Mouse (Mus musculus): Measurements from ENCODE around the gene Cmss1. TPM values are rescaled to one million over a fixed set of nuclear protein-coding genes. Genes with fewer than 3 reads are reported as not detected.

Cmss1 gene
- polyA plus RNA-seq, 1 experiment from 2014 or later, result 52.5 TPM

DNA sequence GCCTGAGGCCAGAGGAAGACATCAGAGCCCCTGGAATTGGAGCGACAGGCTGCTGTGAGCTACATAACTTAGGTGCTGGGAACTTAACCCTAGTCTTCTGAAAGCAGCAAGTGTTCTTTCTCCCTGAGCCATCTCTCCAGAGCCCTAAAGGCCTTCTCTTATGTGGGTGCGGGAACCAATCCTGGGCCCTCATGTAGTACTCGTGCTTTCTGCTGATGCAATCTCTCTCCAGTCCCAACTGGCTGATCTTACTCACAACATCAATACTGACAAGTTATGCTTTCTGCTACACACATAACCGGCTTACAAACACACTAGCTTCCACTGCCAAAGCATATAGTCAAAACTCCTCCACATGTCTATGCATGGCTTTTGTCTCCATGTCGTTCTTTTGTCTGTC lies 120.4 kb downstream of the Cmss1 start:
- DNase-seq (ENCODE audit: low spot score), result no peak
- 89% methylated on average over 5 of the region's 5 CpGs for WGBS
- Histone ChIP-seq H3K4me1 (replicated peaks; ENCODE audit: control insufficient read depth, insufficient read depth, low read length) (no peaks in the 10 kb centered on the region), H3K27me3 (ENCODE audit: control insufficient read depth, insufficient read depth, low read length) (no peaks in the 10 kb centered on the region), H3K9ac (ENCODE audit: low read length) (no peak overlapping the region), H3K4me2 (ENCODE audit: low read depth, low read length, severe bottlenecking) (no peak overlapping the region), H3K9me3 (ENCODE audit: control insufficient read depth, low read length) (no peaks in the 10 kb centered on the region), H3K36me3 (ENCODE audit: control insufficient read depth, insufficient read depth, low read length) (no peaks in the 10 kb centered on the region), H3K4me3 (ENCODE audit: low read depth, low read length) (no peak overlapping the region), H3K27ac (ENCODE audit: low read depth, low read length) (no peak overlapping the region)
- ATAC-seq (replicated peaks; ENCODE audit: low FRiP score), result no peak

DNA sequence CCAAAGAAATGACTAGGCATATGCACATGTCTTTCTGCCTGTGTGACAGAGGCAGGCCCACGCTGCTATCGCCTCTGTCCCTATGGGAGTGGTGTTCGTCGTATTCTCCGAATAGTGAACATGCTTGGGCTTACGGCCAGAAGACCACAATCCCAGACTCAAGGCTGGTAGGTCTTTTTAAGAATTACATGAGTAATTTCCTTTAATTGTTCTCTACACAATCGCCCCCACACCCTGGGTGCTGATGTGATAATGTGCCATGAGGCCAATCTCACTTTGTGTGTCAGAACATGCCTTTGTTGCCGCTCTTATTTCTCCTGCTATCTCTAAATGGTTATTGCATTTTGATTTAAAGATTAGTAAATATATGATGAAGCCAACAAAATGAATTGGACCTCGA lies 121.4 kb downstream of the Cmss1 start:
- no peak overlapping the region for H3K4me2 ChIP-seq (ENCODE audit: low read depth, low read length, severe bottlenecking)
- ATAC-seq (replicated peaks; ENCODE audit: low FRiP score) (no peak), DNase-seq (ENCODE audit: low spot score) (no peak)
- no peaks in the 10 kb centered on the region for H3K36me3 ChIP-seq (ENCODE audit: control insufficient read depth, insufficient read depth, low read length)
- no peak overlapping the region for H3K27ac ChIP-seq (ENCODE audit: low read depth, low read length)
- no peak overlapping the region for H3K4me3 ChIP-seq (ENCODE audit: low read depth, low read length)
- H3K9ac ChIP-seq (ENCODE audit: low read length), result no peak overlapping the region
- H3K4me1 ChIP-seq (replicated peaks; ENCODE audit: control insufficient read depth, insufficient read depth, low read length), result no peaks in the 10 kb centered on the region
- no peaks in the 10 kb centered on the region for H3K9me3 ChIP-seq (ENCODE audit: control insufficient read depth, low read length)
- H3K27me3 ChIP-seq (ENCODE audit: control insufficient read depth, insufficient read depth, low read length), result no peaks in the 10 kb centered on the region
- WGBS, result 95% methylated on average over 9 of the region's 9 CpGs

DNA sequence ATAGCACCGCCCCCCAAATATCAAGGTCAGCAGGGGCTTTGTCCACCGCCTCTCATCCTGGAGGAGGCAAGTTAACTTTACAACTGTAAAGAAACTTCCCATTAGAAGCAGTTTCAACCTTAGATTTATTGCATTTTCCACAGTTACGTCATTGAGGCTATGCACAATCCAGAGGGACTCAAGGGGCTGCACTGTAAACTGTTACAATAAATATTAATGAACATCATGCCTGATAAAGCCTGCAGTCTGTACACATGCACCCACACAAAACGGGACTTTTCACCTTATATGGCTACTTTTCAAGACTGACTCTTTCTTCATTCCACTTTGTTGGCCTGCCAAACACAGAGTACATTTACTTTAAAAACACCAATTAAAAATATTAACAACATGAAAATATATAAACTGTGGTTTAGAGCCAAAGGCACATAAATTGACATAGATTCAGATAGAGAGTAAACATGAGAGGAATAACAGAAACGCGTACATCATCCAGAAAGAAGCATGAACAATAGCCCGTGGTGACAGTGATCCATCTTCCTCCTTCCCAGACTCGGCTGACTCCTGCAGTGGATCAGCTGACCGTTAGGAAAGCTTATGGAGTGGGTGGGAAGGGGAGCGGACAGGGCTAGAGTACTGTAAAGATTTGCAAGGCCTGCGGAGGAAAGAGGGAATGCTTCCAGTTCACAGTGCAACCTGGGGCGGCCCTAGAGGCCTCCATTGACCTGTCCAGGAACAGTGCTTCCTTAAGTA lies 122.4 kb downstream of the Cmss1 start:
- ATAC-seq (replicated peaks; ENCODE audit: low FRiP score), result no peak
- no peak overlapping the region for H3K4me3 ChIP-seq (ENCODE audit: low read depth, low read length)
- H3K4me2 ChIP-seq (ENCODE audit: low read depth, low read length, severe bottlenecking), result no peak overlapping the region
- H3K36me3 ChIP-seq (ENCODE audit: control insufficient read depth, insufficient read depth, low read length), result no peaks in the 10 kb centered on the region
- H3K27me3 ChIP-seq (ENCODE audit: control insufficient read depth, insufficient read depth, low read length), result no peaks in the 10 kb centered on the region
- H3K27ac ChIP-seq (ENCODE audit: low read depth, low read length), result no peak overlapping the region
- DNase-seq (ENCODE audit: low spot score), result no peak
- no peaks in the 10 kb centered on the region for H3K4me1 ChIP-seq (replicated peaks; ENCODE audit: control insufficient read depth, insufficient read depth, low read length)
- H3K9me3 ChIP-seq (ENCODE audit: control insufficient read depth, low read length), result no peaks in the 10 kb centered on the region
- no peak overlapping the region for H3K9ac ChIP-seq (ENCODE audit: low read length)
- WGBS, result 89% methylated on average over 12 of the region's 12 CpGs

DNA sequence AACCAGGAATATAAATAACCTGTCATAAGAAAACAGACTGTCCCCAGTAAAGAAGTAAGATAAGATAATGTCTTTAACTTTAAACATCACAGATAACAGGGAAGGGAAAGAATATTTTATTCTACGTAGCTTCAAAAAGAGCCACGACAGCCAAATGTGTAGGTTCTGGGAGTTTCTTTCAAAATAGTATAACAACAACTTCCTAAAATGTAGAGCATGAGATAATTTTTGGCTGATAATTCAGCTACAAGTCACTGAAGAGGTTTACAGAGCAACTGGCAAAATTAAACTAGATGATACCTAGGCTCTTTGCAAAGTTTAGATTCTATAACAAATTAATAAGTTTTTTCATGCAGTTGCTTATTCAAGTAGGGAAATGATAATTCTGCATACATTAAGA lies 123.2 kb downstream of the Cmss1 start:
- Histone ChIP-seq H3K9ac (ENCODE audit: low read length) (no peak overlapping the region), H3K4me2 (ENCODE audit: low read depth, low read length, severe bottlenecking) (no peak overlapping the region), H3K27ac (ENCODE audit: low read depth, low read length) (no peak overlapping the region), H3K36me3 (ENCODE audit: control insufficient read depth, insufficient read depth, low read length) (no peaks in the 10 kb centered on the region), H3K4me1 (replicated peaks; ENCODE audit: control insufficient read depth, insufficient read depth, low read length) (no peaks in the 10 kb centered on the region), H3K9me3 (ENCODE audit: control insufficient read depth, low read length) (no peaks in the 10 kb centered on the region), H3K27me3 (ENCODE audit: control insufficient read depth, insufficient read depth, low read length) (no peaks in the 10 kb centered on the region), H3K4me3 (ENCODE audit: low read depth, low read length) (no peak overlapping the region)
- DNase-seq (ENCODE audit: low spot score) (no peak), ATAC-seq (replicated peaks; ENCODE audit: low FRiP score) (no peak)
- 96% methylated on average over 2 of the region's 2 CpGs for WGBS

DNA sequence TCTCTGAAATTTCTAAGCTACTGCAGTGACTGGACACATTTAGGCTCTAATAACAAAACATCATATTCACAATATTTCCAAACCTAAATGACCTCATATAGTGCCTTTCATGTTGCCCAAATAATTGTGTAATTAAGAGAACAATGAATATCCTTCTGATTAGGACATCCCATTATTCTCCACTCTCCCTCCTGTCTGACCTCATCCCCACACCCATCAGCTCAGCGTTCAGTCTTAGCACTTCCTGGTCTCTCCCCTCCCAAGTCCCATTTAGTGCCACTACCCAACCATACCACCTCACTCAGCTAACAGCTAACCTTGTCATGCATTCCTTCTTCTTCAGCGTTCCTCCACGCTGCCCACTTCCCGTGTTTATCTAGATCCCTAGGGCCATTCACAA lies 123.8 kb downstream of the Cmss1 start:
- Histone ChIP-seq H3K27me3 (ENCODE audit: control insufficient read depth, insufficient read depth, low read length) (no peaks in the 10 kb centered on the region), H3K9ac (ENCODE audit: low read length) (no peak overlapping the region), H3K36me3 (ENCODE audit: control insufficient read depth, insufficient read depth, low read length) (no peaks in the 10 kb centered on the region), H3K9me3 (ENCODE audit: control insufficient read depth, low read length) (no peaks in the 10 kb centered on the region), H3K27ac (ENCODE audit: low read depth, low read length) (no peak overlapping the region), H3K4me3 (ENCODE audit: low read depth, low read length) (no peak overlapping the region), H3K4me1 (replicated peaks; ENCODE audit: control insufficient read depth, insufficient read depth, low read length) (no peaks in the 10 kb centered on the region), H3K4me2 (ENCODE audit: low read depth, low read length, severe bottlenecking) (no peak overlapping the region)
- DNase-seq (ENCODE audit: low spot score) (no peak), ATAC-seq (replicated peaks; ENCODE audit: low FRiP score) (no peak)
- WGBS, result 80% methylated on average over 4 of the region's 4 CpGs

DNA sequence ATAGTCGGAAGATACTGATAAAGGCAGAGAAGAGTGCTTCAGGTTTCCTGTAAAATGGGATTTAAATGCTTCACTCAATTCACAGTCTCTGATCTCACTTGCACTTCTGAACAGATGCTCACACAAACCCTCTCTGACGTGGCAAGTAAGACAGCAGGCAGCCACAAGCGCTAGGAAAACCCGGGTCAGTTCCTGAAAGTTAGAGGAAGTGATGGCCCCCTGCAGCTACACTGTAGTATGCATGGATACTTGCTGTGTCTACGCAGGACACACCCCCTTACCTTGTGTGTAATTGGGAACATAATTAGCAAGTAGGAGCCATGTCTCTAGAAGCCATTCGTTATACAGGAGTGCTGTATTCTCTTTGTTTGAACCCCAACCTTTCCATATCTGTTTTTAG lies 124.4 kb downstream of the Cmss1 start:
- Histone ChIP-seq H3K9ac (ENCODE audit: low read length) (no peak overlapping the region), H3K4me2 (ENCODE audit: low read depth, low read length, severe bottlenecking) (no peak overlapping the region), H3K9me3 (ENCODE audit: control insufficient read depth, low read length) (no peaks in the 10 kb centered on the region), H3K4me3 (ENCODE audit: low read depth, low read length) (no peak overlapping the region), H3K4me1 (replicated peaks; ENCODE audit: control insufficient read depth, insufficient read depth, low read length) (no peaks in the 10 kb centered on the region), H3K27ac (ENCODE audit: low read depth, low read length) (no peak overlapping the region), H3K36me3 (ENCODE audit: control insufficient read depth, insufficient read depth, low read length) (no peaks in the 10 kb centered on the region), H3K27me3 (ENCODE audit: control insufficient read depth, insufficient read depth, low read length) (no peaks in the 10 kb centered on the region)
- DNase-seq (ENCODE audit: low spot score), result no peak
- ATAC-seq (replicated peaks; ENCODE audit: low FRiP score), result no peak
- 67% methylated on average over 6 of the region's 6 CpGs for WGBS

DNA sequence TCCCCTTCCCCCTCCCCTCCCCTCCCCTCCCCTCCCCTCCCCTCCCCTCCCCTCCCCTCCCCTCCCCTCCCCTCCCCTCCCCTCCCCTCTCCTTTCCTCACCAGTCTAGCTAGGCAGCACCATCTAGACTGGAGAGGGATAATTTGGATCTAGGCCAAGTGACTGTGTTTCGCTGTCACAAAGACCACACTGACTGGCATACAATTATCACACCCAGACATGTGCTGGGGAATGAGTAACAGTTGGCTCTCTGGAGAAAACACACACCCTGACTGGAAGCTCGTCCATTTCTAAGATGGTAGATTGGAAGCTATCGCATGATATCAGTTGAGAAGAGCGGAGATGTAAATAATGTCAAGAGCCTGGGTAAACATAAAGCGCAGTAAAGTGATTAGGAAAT lies 126.9 kb downstream of the Cmss1 start:
- 82% methylated on average over 5 of the region's 5 CpGs for WGBS
- ATAC-seq (replicated peaks; ENCODE audit: low FRiP score) (peak; percentile 63; the same call in 1 of the 2 replicates), DNase-seq (ENCODE audit: low spot score) (no peak)
- Histone ChIP-seq H3K4me3 (ENCODE audit: low read depth, low read length) (no peak overlapping the region), H3K4me1 (replicated peaks; ENCODE audit: control insufficient read depth, insufficient read depth, low read length) (no peaks in the 10 kb centered on the region), H3K27ac (ENCODE audit: low read depth, low read length) (no peak overlapping the region), H3K9ac (ENCODE audit: low read length) (no peak overlapping the region), H3K9me3 (ENCODE audit: control insufficient read depth, low read length) (no peaks in the 10 kb centered on the region), H3K4me2 (ENCODE audit: low read depth, low read length, severe bottlenecking) (no peak overlapping the region), H3K36me3 (ENCODE audit: control insufficient read depth, insufficient read depth, low read length) (no peaks in the 10 kb centered on the region), H3K27me3 (ENCODE audit: control insufficient read depth, insufficient read depth, low read length) (no peaks in the 10 kb centered on the region)

DNA sequence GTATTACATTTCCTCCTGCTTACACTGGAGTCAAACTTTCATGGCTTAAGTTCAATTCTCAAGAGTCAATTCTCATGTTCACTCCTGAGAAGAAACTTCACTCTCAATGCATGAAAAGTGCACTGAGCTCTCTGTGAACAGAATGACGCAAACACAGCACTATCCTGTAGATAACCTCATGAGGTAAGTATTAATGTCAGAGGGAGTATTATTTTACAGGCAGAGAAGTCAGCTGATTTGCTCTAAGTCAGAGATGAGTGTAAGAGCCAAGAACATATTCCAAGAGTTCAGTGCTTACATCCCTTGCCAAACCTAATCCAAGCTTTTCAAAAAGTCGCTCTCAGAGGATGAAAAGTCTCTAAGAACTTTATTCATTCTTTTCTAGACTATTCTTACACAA lies 128.2 kb downstream of the Cmss1 start:
- no peak overlapping the region for H3K9ac ChIP-seq (ENCODE audit: low read length)
- ATAC-seq (replicated peaks; ENCODE audit: low FRiP score) (no peak), DNase-seq (ENCODE audit: low spot score) (no peak)
- 95% methylated on average over 2 of the region's 2 CpGs for WGBS
- H3K4me1 ChIP-seq (replicated peaks; ENCODE audit: control insufficient read depth, insufficient read depth, low read length), result no peaks in the 10 kb centered on the region
- no peak overlapping the region for H3K27ac ChIP-seq (ENCODE audit: low read depth, low read length)
- no peaks in the 10 kb centered on the region for H3K36me3 ChIP-seq (ENCODE audit: control insufficient read depth, insufficient read depth, low read length)
- no peaks in the 10 kb centered on the region for H3K9me3 ChIP-seq (ENCODE audit: control insufficient read depth, low read length)
- no peak overlapping the region for H3K4me2 ChIP-seq (ENCODE audit: low read depth, low read length, severe bottlenecking)
- no peak overlapping the region for H3K4me3 ChIP-seq (ENCODE audit: low read depth, low read length)
- H3K27me3 ChIP-seq (ENCODE audit: control insufficient read depth, insufficient read depth, low read length), result no peaks in the 10 kb centered on the region

DNA sequence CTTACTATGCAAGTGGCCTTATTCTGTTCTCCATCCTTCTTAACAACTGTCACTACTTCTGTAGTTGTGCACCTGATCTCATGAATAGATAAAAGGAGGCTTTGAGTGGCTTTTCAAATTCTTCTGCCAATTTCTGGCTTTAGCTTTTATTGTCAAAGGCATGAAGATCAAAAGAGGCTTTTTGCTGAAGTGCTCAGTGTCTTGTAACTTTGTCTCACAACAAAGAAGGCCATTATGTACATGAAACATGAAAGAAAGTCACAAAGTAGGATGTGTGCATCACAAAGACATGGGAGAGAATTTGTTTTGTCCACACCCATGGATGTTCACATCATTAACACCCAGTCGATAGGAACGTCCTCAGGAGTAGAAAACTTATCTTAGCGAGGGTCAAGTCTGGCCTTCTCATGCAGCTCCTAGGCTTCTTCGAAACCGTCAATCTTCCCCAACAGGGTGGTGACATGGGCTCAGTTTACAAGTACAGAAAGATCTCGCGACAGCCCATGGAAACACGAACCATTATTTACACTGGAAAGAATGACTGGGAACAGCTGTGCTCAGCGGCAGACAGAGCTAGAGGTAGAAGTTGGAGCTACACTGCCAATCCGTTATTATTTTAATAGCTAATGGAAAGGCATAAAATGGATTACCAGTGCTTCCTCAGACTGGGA lies 133.1 kb downstream of the Cmss1 start:
- DNase-seq (ENCODE audit: low spot score), result no peak

More for the DNA sequence above, 133.1 kb downstream of the Cmss1 start:
- H3K9ac ChIP-seq (ENCODE audit: low read length), result no peak overlapping the region
- H3K9me3 ChIP-seq (ENCODE audit: control insufficient read depth, low read length), result no peaks in the 10 kb centered on the region
- no peaks in the 10 kb centered on the region for H3K27me3 ChIP-seq (ENCODE audit: control insufficient read depth, insufficient read depth, low read length)
- no peaks in the 10 kb centered on the region for H3K36me3 ChIP-seq (ENCODE audit: control insufficient read depth, insufficient read depth, low read length)
- no peak for ATAC-seq (replicated peaks; ENCODE audit: low FRiP score)
- 70% methylated on average over 10 of the region's 10 CpGs for WGBS
- no peak overlapping the region for H3K27ac ChIP-seq (ENCODE audit: low read depth, low read length)
- H3K4me2 ChIP-seq (ENCODE audit: low read depth, low read length, severe bottlenecking), result no peak overlapping the region
- no peaks in the 10 kb centered on the region for H3K4me1 ChIP-seq (replicated peaks; ENCODE audit: control insufficient read depth, insufficient read depth, low read length)
- no peak overlapping the region for H3K4me3 ChIP-seq (ENCODE audit: low read depth, low read length)

Data from forebrain, embryonic 11.5 days (tissue).